Mouse (Mus musculus): ENCODE results near the gene Lair1.

GRCm38 (mm10) chr7:4079511-4079910, 16.5 kb upstream of the Lair1 start:
- TF ChIP-seq GATA1 (IDR thresholded peaks at IDR 0.05; ENCODE audit: borderline replicate concordance, low read length) (no peak), FLI1 (IDR thresholded peaks at IDR 0.05; ENCODE audit: low read length) (no peak)
